Mouse (Mus musculus) myocyte (in vitro differentiated cells): ENCODE data around the gene Guca2b.

Experiments used
- CEBPB ChIP-seq: IDR thresholded peaks from 2 replicates; pipeline ENCODE4 v1.6.1; 2011; ENCODE audit warnings: mild to moderate bottlenecking, moderate library complexity; ENCODE audit not compliant: poor library complexity, insufficient read depth, severe bottlenecking
- E2F4 ChIP-seq: IDR thresholded peaks from one replicate; pipeline ENCODE4 v1.6.1; 2011; ENCODE audit warnings: mild to moderate bottlenecking, control low read depth, moderate library complexity; ENCODE audit not compliant: insufficient read depth
- MAX ChIP-seq: IDR thresholded peaks from one replicate; pipeline ENCODE4 v1.6.1; 2011; ENCODE audit warnings: low read depth, mild to moderate bottlenecking, control low read depth
- MYOD1 ChIP-seq, 3 experiments: IDR thresholded peaks; one replicate each; pipeline ENCODE4 v1.6.1; 2011; ENCODE audit warnings: control low read depth in 2 of 3, low read depth in 2 of 3, mild to moderate bottlenecking in 2 of 3, moderate library complexity in 1 of 3; ENCODE audit not compliant: insufficient read length in 2 of 3, control insufficient read depth in 1 of 3
- POLR2A ChIP-seq: IDR thresholded peaks from one replicate; pipeline ENCODE4 v1.6.1; 2011; ENCODE audit warnings: low read depth, mild to moderate bottlenecking, control low read depth, moderate library complexity; ENCODE audit not compliant: insufficient read length
- REST ChIP-seq: IDR thresholded peaks from one replicate; pipeline ENCODE4 v1.6.1; 2011; ENCODE audit warnings: mild to moderate bottlenecking, control low read depth, moderate library complexity; ENCODE audit not compliant: insufficient read depth, insufficient read length
- TCF12 ChIP-seq: IDR thresholded peaks from one replicate; pipeline ENCODE4 v1.6.1; 2011; ENCODE audit warnings: mild to moderate bottlenecking, control low read depth; ENCODE audit not compliant: poor library complexity, insufficient read depth, severe bottlenecking
- TCF3 ChIP-seq: IDR thresholded peaks from one replicate; pipeline ENCODE4 v1.6.1; 2011; ENCODE audit warnings: low read depth, control low read depth; ENCODE audit not compliant: insufficient read length
- USF1 ChIP-seq: IDR thresholded peaks from one replicate; pipeline ENCODE4 v1.6.1; 2011; ENCODE audit warnings: low read depth, mild to moderate bottlenecking, control low read depth, moderate library complexity

- TF ChIP-seq CEBPB (no peak), MAX (no peak), POLR2A (no peak), TCF12 (no peak), USF1 (no peak), E2F4 (no peak), TCF3 (no peak), REST (no peak), MYOD1 (IDR thresholded peaks at IDR 0.05; ENCODE audit: control insufficient read depth in 1 of 3, insufficient read length in 2 of 3, low read depth in 2 of 3) (no peak)
Measured at GRCm38 (mm10) chr4:119636731-119637130, 22.0 kb downstream of the Guca2b start.
